Mouse (Mus musculus) embryo, embryonic 9.5 days (tissue): ENCODE results near the gene 1700092M07Rik.

Experiments used
- DNase-seq: peaks from one replicate; pipeline ENCODE4 v3.0.0-alpha.2; 2017; ENCODE audit errors: extremely low spot score

The 1700092M07Rik gene

DNA sequence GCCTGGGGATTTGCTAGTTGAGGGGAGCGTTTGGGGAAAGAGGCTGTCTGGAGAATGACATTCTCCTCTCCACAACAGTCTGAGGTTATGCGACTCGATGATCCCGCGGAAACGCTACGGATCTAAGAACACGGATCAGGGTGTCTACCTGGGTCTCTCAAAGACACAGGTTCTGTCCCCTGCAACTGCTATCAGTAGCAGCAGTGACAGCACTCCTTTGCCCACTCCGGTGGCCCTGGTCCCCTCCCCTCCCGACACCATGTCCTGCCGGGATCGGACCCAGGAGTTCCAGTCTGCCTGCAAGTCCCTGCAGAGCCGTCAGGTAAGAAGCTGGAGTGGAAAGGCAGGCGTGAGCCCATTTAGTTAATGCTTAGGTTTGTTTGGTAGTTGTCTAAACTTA lies 1.7 kb downstream of the 1700092M07Rik start:
- DNase-seq = no peak

DNA sequence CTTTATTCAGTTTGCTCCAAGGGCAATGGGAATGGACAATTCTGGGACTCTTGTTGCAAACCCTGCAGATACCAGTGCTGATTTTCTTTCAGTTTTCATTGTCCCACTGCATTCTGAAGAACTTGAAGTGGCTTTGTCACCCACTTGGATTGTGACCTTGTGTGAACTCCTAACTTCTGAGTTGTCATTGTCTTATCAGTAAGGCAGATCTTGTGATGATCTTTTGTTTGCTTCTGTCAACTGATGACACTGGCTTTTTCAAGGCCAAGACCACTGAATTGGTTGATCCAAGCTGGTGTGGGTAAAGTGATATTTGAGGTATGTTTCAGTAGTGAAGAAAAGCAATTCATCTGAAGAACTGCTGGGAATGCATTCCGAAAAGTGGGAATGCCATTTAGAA lies 4.9 kb downstream of the 1700092M07Rik start:
- no peak for DNase-seq

GRCm38 (mm10) chr19:8747368-8747767 lies 6.8 kb downstream of the 1700092M07Rik start:
- DNase-seq = no peak

GRCm38 (mm10) chr19:8755652-8756051 lies 15.1 kb downstream of the 1700092M07Rik start:
- DNase-seq = no peak

DNA sequence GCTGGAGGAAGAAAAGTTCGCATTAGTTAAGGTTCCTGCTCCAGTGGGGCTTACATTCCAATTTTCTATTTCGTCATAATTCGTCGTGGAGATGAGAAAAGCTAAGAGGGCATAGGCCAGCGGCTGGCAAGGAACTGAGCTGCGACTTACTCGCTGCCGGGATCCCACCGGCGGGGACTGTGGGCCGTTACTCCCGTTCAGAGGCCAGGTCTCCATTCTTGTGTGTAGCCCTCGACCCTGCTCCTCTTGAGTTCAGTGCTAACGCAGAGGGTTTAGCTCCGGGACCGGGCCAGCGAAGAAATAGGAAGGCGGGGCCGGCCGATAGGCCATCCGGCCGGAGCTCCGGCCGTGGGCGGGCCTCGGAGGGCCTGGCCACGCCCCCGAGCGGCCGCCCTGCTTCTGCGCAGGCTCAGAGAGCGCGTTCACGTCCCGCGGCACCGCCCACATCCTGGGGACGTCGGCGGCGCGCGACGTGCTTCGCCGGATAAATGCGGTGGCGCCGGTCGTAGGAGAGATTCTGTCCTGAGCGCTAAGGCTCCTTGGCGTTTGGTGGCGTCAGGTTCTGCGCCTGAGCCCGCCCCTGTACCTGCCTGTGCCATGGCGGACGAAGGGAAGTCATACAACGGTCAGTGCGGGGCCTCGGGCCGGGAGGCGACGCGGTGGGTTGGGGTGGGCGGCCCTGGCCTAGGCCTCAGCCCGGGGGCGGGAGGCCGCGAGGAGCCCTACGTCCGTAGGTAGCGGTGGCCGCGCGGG lies 16.3 kb downstream of the 1700092M07Rik start, which contains the start of gene Nxf1:
Gene Nxf1, plus strand, starts transcription at position 439 of the 753 bp plus-strand sequence.
- DNase-seq = peak; percentile 89

DNA sequence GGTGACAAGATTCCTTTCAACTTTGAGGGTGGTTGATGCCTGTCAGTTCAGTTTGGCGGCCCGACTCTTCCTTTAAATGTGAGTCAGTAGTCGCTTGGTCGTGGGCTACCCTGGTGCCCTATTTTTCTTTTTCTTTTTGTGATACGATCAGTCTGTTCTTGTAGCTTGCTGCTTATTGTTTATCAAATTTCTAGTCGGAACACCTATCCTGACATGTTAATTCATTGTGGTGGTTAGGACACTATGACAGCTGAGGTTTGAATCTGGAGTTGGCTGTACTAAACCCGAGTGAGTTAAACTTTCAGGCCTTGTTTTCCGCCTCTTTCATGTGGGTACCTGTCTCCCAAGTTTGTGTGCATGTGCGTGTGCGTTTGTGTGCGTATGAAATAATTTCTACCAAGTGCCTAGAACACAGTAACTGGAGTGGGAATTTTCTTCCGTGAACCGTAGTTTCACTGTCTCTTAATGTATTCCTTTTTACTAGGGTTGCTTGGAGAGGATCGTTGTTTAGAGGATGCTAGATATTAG lies 17.0 kb downstream of the 1700092M07Rik start:
- DNase-seq = no peak

GRCm38 (mm10) chr19:8758899-8759298 lies 18.4 kb downstream of the 1700092M07Rik start:
- no peak for DNase-seq

GRCm38 (mm10) chr19:8760757-8761156 lies 20.2 kb downstream of the 1700092M07Rik start:
- DNase-seq = no peak

GRCm38 (mm10) chr19:8763276-8763675 lies 22.8 kb downstream of the 1700092M07Rik start:
- DNase-seq = no peak

GRCm38 (mm10) chr19:8765562-8765961 lies 25.0 kb downstream of the 1700092M07Rik start:
- no peak for DNase-seq

GRCm38 (mm10) chr19:8770567-8771270 lies 30.2 kb downstream of the 1700092M07Rik start, which contains the start of gene Tmem223:
Gene Tmem223 (plus strand): TSS chr19:8770996.
- peak; percentile 83 for DNase-seq

DNA sequence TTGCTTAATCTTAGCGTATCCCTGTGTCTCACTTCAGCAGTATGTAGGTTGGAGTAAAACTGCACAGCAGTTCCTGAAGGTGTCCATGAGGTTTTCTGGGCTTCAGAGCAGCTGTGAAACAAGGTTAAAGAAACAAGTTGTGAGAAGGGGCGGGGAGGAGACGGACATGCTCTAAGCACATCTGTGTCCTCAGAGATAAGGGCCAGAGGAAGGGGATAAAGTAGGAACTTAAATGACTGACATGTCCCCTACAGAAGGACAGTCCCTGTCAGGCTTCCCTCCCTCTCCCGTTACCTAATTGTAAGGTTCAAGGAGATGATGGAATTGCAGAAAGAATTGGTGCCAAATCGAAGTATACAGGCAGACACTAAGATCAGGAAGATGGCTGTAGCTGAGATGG lies 32.5 kb downstream of the 1700092M07Rik start:
- DNase-seq = no peak

GRCm38 (mm10) chr19:8773409-8773808 lies 32.9 kb downstream of the 1700092M07Rik start:
- peak; percentile 31 for DNase-seq

DNA sequence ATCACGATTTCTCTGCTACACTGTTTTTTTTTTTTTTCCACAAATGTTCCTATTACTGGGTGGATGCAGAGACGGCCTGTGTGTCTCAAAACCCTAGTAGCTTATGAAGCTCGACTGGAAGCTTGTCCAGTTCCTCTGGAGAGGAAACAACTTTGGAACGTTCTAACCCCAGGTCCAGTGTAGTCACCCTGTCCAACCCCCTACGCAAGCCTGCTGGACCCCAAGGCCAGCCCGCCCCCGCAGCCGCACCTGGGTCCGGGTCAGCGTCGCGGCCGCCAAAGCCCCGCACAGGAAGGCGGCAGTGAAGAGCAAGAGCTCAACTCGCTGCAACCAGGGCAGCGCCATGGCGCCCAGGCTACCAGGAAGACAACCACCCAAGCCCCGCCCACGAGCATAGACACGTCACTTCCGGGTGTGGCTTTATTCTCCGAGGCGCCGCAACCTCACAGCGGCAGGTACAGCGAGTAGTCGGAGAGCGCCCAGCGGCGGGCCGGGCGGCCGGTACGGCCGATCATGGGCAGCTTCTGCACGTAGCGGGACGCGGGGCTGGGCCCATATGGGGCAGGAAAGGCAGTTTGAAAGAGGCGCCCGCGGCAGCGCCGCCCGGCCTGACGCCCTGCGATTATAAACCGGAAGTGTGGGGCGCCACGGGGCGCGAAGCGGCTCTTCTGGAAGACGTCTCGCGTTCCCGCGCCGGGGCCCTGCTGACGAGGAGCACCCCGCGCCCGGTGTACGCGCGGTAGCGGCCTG lies 33.7 kb downstream of the 1700092M07Rik start, which contains the start of gene Tmem179b:
Gene Tmem179b, minus strand, starts transcription at position 382 of the 750 bp plus-strand sequence.
- peak; percentile 99 for DNase-seq

DNA sequence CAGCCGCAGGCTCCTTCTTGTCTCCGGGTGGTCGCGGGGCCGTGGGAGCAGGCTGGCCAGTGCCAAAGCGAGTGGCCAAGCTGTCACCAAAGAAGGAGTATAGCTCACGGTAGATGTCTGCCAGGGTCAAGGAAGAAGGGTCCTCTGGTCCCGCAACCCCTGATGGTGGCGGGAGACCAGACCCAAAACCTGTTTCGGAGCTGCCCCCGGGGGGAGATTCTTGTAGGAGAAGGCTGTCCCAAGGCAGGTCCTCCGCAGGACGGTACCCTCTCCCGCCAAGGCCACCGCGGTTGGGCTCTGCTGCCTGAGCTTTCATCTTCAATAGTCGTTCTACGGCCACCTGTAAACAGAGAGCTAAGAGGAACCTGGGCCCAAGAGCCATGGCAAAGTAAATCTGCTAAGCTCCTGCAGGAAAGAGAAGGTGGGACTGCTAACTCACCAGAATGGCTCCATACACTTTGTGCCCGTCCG lies 34.5 kb downstream of the 1700092M07Rik start:
- DNase-seq = no peak

DNA sequence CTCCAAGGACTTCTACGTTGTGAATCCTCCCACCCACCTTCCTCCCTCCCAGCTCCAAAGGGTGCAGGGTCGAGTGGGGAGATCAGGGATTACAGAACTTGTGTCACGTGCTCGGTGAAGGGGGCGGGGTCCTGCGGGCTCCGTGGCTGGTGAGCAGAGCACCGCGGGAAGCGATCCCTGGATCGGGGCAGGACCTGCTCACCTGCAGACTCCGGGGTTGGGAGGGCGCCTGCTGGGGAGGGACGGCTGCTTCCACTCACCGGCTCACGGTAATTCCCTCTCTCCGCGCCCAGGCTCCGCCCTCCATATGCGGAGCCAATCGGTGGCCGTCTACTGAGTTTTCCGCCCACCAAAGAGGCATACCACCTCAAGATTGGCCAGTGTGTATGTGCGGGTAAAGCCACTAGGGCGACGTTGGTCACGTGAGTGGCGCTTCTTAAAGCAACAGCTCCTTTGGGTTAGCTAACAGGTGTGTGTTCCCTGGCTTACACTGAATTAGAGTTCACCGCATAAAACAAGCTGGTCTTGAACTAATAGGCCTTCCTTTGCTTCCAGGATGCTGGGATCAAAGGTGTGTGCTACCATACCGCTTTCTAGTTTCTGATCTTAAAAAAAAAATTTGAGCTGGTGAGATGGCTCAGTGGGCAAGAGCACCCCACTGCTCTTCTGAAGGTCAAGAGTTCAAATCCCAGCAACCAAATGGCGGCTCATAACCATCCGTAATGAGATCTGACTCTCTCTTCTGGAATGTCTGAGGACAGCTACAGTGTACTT lies 45.7 kb downstream of the 1700092M07Rik start, which contains the start of gene Taf6l:
Gene Taf6l, minus strand, starts transcription at position 410 of the 774 bp plus-strand sequence.
- peak; percentile 90 for DNase-seq

GRCm38 (mm10) chr19:8788521-8788920 lies 48.0 kb downstream of the 1700092M07Rik start:
- DNase-seq = no peak

GRCm38 (mm10) chr19:8789171-8789570 lies 48.7 kb downstream of the 1700092M07Rik start:
- DNase-seq = no peak

DNA sequence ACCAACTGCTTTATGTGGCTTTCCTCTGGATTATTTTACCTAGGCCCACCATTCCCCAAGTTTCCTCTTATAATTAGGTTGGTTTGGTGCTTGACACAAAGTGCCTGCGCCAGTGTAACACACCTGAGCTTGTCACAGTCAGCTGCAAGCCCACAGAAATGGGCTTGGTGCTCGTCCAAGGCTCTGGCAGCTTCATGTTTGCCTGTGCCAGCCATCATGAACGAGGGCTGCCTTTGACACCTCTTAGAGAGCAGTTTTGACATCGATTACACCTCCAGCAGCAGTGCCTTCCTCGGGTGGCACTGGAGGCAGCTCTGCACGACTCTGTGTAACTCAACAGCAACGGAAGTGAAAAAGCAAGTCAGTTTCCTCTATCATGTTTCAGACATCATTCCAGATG lies 49.7 kb downstream of the 1700092M07Rik start:
- DNase-seq = no peak
